In genomic region chr1:23190316-23191005, GRCm38 (mm10) we compare ENCODE assay signal across 20 mouse cellular contexts.
DNase-seq lines count a peak whose midpoint lies in the region; ATAC-seq and TF ChIP-seq lines count a peak whose summit lies in the region.
"Had no signal": no experiment of that assay in that cellular context is flagged by ENCODE, and none has a peak within 500 bp of the region (broad histone marks: within the 10 kb centered on the region; RNA-seq: fewer than 3 reads in every experiment).

No protein-coding gene starts in this region.

- WGBS in lung, embryonic 14.5 days: 59% methylated on average over 3 of the region's 3 CpGs
- WGBS in lung, adult 2 months: 66% methylated on average over 3 of the region's 3 CpGs
- 77% methylated on average over 3 of the region's 3 CpGs for WGBS in midbrain, embryonic 16.5 days

- POLR2A ChIA-PET in Patski (lab: Charles Lee): no interaction called here

- no peak for TF ChIP-seq CTCF in lung, embryonic 14.5 days (IDR thresholded peaks at IDR 0.05; ENCODE audit: low read depth)
- no peak for TF ChIP-seq CTCF in lung, adult 2 months (IDR thresholded peaks at IDR 0.05; ENCODE audit: insufficient read depth, low read length)
- no peak for TF ChIP-seq CTCF in Patski (IDR thresholded peaks at IDR 0.05)

- no peaks in the 10 kb centered on the region for H3K36me3 ChIP-seq in lung, embryonic 14.5 days (ENCODE audit: insufficient read depth)
- H3K36me3 ChIP-seq in myocyte (ENCODE audit: control insufficient read depth, insufficient read depth): no peaks in the 10 kb centered on the region
- no peaks in the 10 kb centered on the region for H3K36me3 ChIP-seq in midbrain, embryonic 16.5 days (ENCODE audit: control insufficient read depth, insufficient read depth, low read length)
- H3K36me3 ChIP-seq: embryonic facial prominence, embryonic 15.5 days; forebrain, embryonic 15.5 days; heart, embryonic 13.5 days; hindbrain, embryonic 15.5 days had no signal

- no peaks in the 10 kb centered on the region for H3K27me3 ChIP-seq in lung, embryonic 14.5 days (ENCODE audit: insufficient read depth, low read length)
- H3K27me3 ChIP-seq in Patski (no peaks in the 10 kb centered on the region), myocyte (ENCODE audit: control insufficient read depth, insufficient read depth, insufficient read length) (no peaks in the 10 kb centered on the region)
- no peaks in the 10 kb centered on the region for H3K27me3 ChIP-seq in midbrain, embryonic 16.5 days (ENCODE audit: control insufficient read depth, insufficient read depth, low read depth, low read length)
- H3K27me3 ChIP-seq: CH12.LX; embryonic facial prominence, embryonic 15.5 days; forebrain, embryonic 15.5 days; heart, embryonic 13.5 days; hindbrain, embryonic 15.5 days had no signal

- peak; percentile 68; the same call in 1 of the 2 replicates for ATAC-seq in lung, embryonic 14.5 days (ENCODE audit: insufficient read depth)
- ATAC-seq in Patski: peak; percentile 82
- no peak for ATAC-seq in midbrain, embryonic 16.5 days
- ATAC-seq: forebrain, embryonic 15.5 days had no signal

- no peak overlapping the region for H3K4me3 ChIP-seq in lung, embryonic 14.5 days (ENCODE audit: low read depth, low read length)
- no peak overlapping the region for H3K4me3 ChIP-seq in lung, adult 2 months (replicated peaks; ENCODE audit: extremely low read depth, low read depth, low read length)
- H3K4me3 ChIP-seq in myocyte: no peak overlapping the region
- H3K4me3 ChIP-seq in midbrain, embryonic 16.5 days (ENCODE audit: low read depth, low read length): no peak overlapping the region
- H3K4me3 ChIP-seq: embryonic facial prominence, embryonic 15.5 days; forebrain, embryonic 15.5 days; heart, embryonic 13.5 days; hindbrain, embryonic 15.5 days had no signal

- peak overlapping the region; percentile 46; the same call in 1 of the 2 replicates for H3K27ac ChIP-seq in lung, embryonic 14.5 days (ENCODE audit: low read depth)
- H3K27ac ChIP-seq in midbrain, embryonic 16.5 days (ENCODE audit: low read length): no peak overlapping the region
- H3K27ac ChIP-seq: embryonic facial prominence, embryonic 15.5 days; forebrain, embryonic 15.5 days; heart, embryonic 13.5 days; hindbrain, embryonic 15.5 days had no signal

- CTCF ChIA-PET in Patski (lab: Charles Lee): interaction anchor here (0.9 kb wide), 1 partner anchor 63 kb away, joined by 4 read pairs; no protein-coding TSS in a partner anchor

- H3K4me2 ChIP-seq in lung, embryonic 14.5 days: no peak overlapping the region
- peak overlapping the region; percentile 48 for H3K4me2 ChIP-seq in myocyte (ENCODE audit: low read depth)
- no peak overlapping the region for H3K4me2 ChIP-seq in midbrain, embryonic 16.5 days (ENCODE audit: low read length)
- H3K4me2 ChIP-seq: embryonic facial prominence, embryonic 15.5 days; forebrain, embryonic 15.5 days; heart, embryonic 13.5 days; hindbrain, embryonic 15.5 days had no signal

- no peak for TF ChIP-seq POLR2A in lung, adult 2 months (IDR thresholded peaks at IDR 0.05; ENCODE audit: borderline replicate concordance, extremely low read depth, low read depth, low read length)
- TF ChIP-seq POLR2A in myocyte (IDR thresholded peaks at IDR 0.05; ENCODE audit: insufficient read length, low read depth): no peak

- no peaks in the 10 kb centered on the region for H3K9me3 ChIP-seq in lung, embryonic 14.5 days (ENCODE audit: low read depth, low read length)
- H3K9me3 ChIP-seq in midbrain, embryonic 16.5 days (replicated peaks; ENCODE audit: control insufficient read depth, low read length, poor library complexity, severe bottlenecking): no peaks in the 10 kb centered on the region
- H3K9me3 ChIP-seq: embryonic facial prominence, embryonic 15.5 days; forebrain, embryonic 15.5 days; heart, embryonic 13.5 days; hindbrain, embryonic 15.5 days had no signal

- peaks cover 2% of the 10 kb centered on the region; the same call in 1 of the 2 replicates for H3K4me1 ChIP-seq in lung, embryonic 14.5 days (ENCODE audit: insufficient read depth)
- H3K4me1 ChIP-seq in lung, adult 2 months (ENCODE audit: control insufficient read depth, insufficient read depth, low read length): peaks cover 5% of the 10 kb centered on the region
- H3K4me1 ChIP-seq in midbrain, embryonic 16.5 days (ENCODE audit: control insufficient read depth, insufficient read depth, low read length): no peaks in the 10 kb centered on the region
- H3K4me1 ChIP-seq: embryonic facial prominence, embryonic 15.5 days; forebrain, embryonic 15.5 days; hindbrain, embryonic 15.5 days had no signal

- H3K9ac ChIP-seq in lung, embryonic 14.5 days: no peak overlapping the region
- no peak overlapping the region for H3K9ac ChIP-seq in midbrain, embryonic 16.5 days (ENCODE audit: low read depth, low read length)
- H3K9ac ChIP-seq: embryonic facial prominence, embryonic 15.5 days; forebrain, embryonic 15.5 days; heart, embryonic 13.5 days; hindbrain, embryonic 15.5 days had no signal

- H3ac ChIP-seq in myocyte (ENCODE audit: control insufficient read depth, insufficient read length): no peak overlapping the region

- in situ Hi-C loops in Patski (cut with MboI; ENCODE audit: low pct_unique_long_range_greater_than_20kb): no loop called here

- DNase-seq in lung, embryonic 14.5 days: peak; percentile 26
- no peak for DNase-seq in lung, adult 2 months
- peak; percentile 61 for DNase-seq in 3134 (ENCODE audit: extremely low read depth, insufficient read length, low spot score)
- DNase-seq in Patski (ENCODE audit: low read depth, low spot score): no peak
- DNase-seq in spleen, postnatal 4 days (ENCODE audit: low spot score in 2 of 2): no peak
- DNase-seq: adrenal gland, postnatal 10 days; cerebellum, adult 11 months; cerebellum, adult 8-10 months; cerebellum, postnatal 14 days; embryo, embryonic 11 days; gastrocnemius, postnatal 36 days; heart, adult 11 months; heart, postnatal 36 days had no signal

- H3K79me2 ChIP-seq in myocyte (ENCODE audit: control insufficient read depth, insufficient read depth): no peaks in the 10 kb centered on the region

TF ChIP-seq in myocyte, 11 proteins besides CTCF, POLR2A, EP300 and RAD21:
- TF ChIP-seq MAX (IDR thresholded peaks at IDR 0.05; ENCODE audit: low read depth): no peak
- no peak for TF ChIP-seq E2F4 (IDR thresholded peaks at IDR 0.05; ENCODE audit: insufficient read depth)

Comparison
In these comparisons a context has a peak if more than half of its experiments do, and no peak if none do; other contexts are left out.
1. DNase-seq: peak in lung, embryonic 14.5 days (single experiment) and 3134 (single experiment); none in lung, adult 2 months (single experiment), Patski (single experiment) and spleen, postnatal 4 days (0 of 2).